Mouse (Mus musculus): ENCODE measurements around the gene Ngef. TPM values are rescaled to one million over a fixed set of nuclear protein-coding genes. Genes with fewer than 3 reads are reported as not detected.
A peak's percentile ranks its signal among the peaks of the same experiment; 100 is the strongest.

The Ngef gene
- total RNA-seq (2021), result 100 to 1,000 TPM; 333 to 376 TPM

DNA sequence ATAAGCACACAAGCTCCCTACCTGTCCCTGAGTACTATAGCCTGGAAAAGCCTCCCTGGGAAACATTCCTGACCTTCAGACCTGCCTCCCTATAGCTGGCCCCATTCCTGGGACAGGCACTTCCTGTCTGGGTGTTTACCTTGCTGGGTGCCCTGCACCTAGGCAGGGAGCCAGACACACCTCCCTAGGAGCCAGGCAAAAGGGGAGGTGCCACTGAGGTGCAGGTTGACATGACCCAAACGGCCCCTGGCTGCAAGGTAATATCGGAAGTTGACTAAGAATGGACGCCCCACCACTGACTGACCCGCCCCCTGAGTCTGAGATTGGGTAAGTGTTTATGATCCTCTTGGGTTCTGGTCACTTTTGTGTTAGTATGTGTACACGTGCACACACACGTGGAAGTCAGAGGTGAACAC is at the start of gene Ngef:
Gene Ngef (minus strand): TSS at position 71 of the 416 bp plus-strand sequence.
- intact Hi-C loops (cut with DNase I), result no loop called here
- DNase-seq (ENCODE audit: low spot score in 2 of 2), result no peak

DNA sequence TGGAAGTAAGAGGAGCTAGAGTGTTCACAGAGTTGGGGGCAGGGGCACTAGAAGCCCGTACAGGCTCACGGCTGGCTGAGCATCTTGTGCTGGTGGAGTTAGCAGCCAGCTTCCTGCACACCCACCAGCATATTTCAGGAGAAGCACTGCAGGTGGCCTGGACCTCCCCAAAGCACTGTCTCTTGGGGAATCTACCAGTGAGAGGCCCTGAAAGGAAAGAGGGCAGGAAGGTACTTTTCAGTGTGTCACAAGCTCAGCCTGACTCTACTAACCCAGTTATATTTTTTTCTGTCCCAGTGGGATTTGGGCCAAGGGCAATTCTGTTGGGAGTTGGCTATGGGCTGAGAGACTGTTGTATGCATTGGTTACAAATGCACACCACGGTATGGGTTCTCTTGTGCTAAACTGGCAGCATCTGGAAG is 48.2 kb upstream of the Ngef start:
- intact Hi-C loops (cut with DNase I), result no loop called here
- peak in 1 of 2 experiments; percentile 84 for DNase-seq (ENCODE audit: low spot score in 2 of 2)

DNA sequence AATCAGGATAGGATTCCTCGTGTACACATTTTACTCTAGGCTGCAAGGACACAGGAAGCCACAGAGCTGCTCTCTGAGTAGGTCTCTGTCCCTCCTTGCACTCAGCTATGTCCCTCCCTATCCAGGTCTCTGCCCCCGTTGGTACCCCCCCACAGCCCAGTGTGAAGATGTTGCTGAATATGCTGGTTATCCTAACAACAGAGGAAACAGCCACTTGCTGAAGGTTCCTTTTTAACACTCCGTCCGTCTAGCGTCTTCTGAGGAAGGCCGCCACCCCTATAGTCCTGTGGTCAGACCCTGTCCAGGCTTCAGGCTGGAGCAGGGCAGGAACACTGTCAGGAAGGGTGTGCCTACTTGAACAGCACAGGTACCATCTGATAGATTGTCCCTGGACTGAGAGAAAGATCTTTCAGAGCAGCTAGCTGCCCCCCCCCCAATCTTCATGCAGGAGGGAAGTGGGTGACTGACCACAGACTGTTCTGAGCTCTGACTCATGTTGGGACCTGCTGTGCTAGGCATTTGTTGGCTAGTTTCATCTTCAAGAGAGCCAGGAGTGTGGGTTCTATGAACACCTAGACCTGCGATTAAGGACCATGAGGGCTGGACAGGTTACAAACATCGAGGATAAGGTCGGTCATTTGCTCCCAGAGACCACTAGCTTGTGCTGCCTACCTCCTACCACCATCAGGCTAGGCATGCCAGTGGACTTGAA is 47.6 kb upstream of the Ngef start:
- intact Hi-C loops (cut with DNase I), result no loop called here
- no peak for DNase-seq (ENCODE audit: low spot score in 2 of 2)

DNA sequence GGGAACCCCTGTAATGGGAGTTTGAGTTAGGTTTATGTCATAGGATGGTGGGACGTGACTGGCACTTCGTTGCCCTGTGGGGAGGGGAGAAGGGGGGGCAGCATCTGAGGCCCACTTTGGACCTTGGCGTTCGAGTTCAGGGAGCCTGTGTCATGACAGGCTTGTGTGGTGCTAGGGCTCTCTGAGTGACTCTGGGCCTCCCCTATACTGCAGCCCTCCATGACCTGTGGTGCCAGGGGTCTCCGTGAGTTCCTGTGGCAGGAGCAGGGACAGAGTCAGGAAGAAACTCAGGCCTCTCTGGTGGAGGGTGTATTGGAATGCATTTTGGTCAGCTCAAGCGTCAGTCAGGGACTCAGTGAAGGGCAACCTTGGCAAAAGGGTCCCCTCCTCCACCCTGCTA is 47.0 kb upstream of the Ngef start:
- intact Hi-C loops (cut with DNase I), result no loop called here

DNA sequence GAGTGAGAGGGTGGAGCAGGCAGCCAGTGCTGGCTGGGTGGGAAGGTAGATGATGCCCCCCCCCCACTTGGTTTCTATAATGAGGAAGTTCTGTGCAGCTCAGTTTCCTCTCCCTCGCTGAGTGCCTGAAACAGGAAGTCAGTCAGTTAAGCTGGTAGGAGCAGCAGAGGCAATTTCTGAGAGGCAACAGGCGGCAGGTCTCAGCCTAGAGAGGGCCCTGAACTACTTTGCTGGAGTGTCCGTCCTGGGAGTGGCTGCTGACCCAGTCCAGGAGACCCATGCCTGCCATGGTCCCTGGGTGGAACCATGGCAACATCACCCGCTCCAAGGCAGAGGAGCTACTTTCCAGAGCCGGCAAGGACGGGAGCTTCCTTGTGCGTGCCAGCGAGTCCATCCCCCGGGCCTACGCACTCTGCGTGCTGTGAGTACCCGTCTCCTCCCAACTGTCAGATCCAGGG is 46.6 kb upstream of the Ngef start, which contains the start of gene Inpp5d:
Gene Inpp5d (plus strand): TSS at position 102 of the 458 bp plus-strand sequence.
- intact Hi-C loops (cut with DNase I), result no loop called here

More for the DNA sequence above, 47.0 kb upstream of the Ngef start:
- DNase-seq (ENCODE audit: low spot score in 2 of 2), result no peak

DNA sequence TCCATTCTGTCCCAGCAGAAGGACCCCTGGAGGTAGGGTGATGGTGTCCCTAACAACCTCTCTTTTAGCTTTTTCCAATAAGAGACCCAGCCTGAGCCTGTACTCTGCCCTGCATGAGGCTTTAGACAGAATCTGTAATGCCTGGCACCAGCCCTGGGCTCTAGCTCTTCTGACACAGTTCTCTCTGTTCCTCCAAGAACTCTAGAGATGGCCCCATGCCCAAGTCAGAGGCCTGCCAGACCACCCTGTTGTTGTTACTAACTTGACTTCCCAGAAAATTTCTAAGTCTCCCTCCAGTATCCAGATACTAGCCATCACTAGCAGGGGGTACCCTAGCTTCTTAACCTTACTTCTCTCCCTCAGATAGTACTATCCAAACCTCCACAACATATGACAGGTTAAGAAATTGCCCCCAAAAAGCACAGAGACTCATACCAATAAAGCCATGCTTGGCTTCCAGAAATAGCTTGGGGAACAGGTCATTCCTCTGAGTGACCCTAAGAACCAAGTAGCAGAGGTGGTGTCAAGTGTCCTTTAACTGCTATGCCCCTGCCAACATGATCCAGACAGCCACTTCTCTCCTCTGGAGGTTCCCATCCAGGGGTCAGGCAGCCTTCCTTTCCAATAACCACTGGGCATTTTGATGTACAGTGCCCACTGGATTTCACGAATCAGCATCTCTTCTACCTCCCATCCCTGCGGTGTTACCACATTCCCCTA is 41.1 kb upstream of the Ngef start:
- DNase-seq (ENCODE audit: low spot score in 2 of 2), result no peak
- intact Hi-C loops (cut with DNase I), result no loop called here

More for the DNA sequence above, 46.6 kb upstream of the Ngef start, which contains the start of gene Inpp5d:
- DNase-seq (ENCODE audit: low spot score in 2 of 2), result no peak

DNA sequence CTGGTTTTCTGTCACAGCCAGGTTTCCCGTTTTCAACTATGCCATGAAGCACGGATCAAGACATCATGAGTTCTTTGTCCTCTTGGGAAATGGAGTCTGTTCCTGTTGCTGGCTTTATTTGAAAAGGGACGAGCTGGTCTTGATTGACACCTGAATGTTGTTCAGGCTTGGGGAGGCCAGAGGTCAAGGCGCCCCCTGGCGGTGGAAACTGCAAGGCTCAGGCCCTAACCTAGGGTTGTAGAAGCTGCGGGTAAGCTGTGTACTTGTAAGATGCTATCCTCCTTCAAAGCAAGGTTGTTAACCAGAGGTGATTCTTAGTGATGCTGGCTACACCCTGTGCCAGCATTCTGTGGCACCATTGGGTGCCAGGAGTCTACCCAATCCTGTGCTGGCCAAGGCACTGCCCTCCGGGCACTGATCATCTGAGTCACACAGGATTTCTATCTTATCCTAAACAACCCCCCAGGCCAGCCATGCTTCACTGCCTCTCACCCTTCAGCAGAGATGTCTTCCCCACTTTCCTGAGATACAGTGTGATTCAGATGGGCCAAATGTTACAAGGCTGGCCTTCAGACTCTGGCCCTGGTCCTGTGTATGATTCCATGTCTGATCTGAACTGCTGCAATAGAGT is 34.9 kb upstream of the Ngef start:
- DNase-seq (ENCODE audit: low spot score in 2 of 2), result no peak
- intact Hi-C loops (cut with DNase I), result no loop called here

DNA sequence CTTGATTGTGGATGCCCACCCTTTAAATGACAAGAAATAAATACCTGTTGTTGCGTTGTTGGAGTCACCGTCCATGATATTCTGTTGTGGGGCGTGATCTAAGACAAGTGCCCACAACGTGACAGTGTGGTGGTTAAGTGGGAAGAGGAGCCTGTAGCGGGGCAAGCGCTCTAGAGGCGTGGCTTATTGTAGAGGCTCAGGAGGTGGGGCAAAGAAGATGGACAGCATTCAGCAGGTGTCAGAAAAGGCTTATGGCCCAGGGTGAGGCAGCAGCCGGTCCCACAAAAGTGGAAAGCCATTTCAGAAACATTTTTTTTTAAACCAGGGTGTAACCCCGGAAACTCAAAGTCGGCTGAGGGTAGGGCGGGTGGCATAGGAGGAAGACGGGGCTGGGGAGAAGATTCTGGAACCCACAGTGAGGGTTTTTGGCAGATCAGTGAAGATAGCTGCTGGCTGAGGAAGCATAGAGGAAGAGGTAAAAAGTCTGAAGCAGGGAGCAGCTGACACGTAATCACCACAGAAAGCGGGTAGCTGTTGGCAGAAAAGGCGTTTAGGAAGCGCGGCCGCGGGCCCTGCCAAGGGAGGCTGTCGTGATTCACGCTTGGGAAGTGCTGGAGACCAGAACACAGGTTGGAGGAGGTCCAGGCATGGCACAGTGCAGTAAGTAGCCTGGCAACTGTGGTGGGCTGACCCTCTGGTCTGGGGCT is 33.9 kb upstream of the Ngef start:
- peak; percentile 55 to 93 for DNase-seq (ENCODE audit: low spot score in 2 of 2)
- intact Hi-C loops (cut with DNase I), result no loop called here

DNA sequence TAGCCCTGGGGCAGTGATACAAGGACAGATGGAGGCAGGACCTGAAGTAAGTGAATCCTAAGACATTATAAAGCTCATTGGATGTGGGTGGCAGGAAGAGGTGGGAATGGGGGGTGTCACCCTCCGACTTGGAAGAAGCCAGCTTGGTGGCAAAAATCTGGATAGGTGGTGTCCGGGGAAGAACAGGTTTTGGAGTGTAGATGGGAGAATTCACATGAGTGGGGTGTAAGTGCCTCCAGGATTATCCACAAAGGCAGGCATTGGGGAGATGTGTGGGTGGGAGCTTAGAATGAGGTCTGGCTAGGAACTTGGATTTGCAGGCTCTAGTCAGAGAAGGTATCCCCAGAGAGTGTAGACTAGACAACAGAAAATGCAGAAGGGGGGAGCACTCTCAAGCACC is 31.6 kb upstream of the Ngef start:
- intact Hi-C loops (cut with DNase I), result loop anchor here (2.0 kb wide), 3 partner anchors 16 to 96 kb away; partner anchors contain the start of gene Neu2
- peak in 1 of 2 experiments; percentile 87 for DNase-seq (ENCODE audit: low spot score in 2 of 2)

DNA sequence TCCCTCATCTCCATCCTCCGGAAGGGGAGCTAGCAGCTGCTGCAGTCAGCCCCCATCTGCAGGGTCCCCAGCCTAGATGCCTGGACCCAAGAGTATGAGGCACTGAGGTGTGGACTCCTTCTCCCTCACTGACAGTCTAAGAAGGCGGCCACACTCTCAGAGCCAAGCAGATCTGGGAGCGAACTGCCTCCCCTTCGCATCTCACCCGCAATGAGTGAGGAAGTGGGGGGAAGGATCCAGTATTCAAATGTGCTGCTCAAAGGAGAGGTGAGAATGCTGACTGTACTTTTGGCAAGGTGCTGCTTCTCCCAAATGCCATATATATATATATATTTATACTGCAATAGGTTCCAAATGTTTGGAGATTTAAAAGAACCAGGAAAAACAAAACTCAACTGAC is 29.7 kb upstream of the Ngef start:
- peak in 1 of 2 experiments; percentile 92 for DNase-seq (ENCODE audit: low spot score in 2 of 2)
- intact Hi-C loops (cut with DNase I), result loop anchor here (5.0 kb wide), 1 partner anchor 119 kb away; no protein-coding TSS in a partner anchor

DNA sequence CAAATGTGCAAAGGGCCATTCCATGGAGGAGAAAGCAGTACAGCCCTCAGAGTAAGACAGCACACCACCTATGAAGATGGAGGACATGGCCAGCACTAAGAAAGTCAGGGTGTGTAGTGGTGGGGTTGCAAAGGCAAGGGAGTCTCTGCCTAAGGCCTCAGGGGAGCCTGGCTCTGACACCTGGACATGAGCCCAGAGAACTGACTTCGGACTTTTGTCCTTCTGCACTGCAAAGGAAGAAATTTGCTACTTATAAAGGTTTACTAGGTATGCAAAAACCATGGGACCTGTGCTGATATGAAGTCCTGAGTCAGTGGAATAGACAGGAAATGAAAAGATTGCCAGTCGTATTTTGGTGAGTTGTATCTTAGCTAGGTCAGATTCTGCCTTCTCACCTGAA is 28.1 kb upstream of the Ngef start:
- intact Hi-C loops (cut with DNase I), result loop anchor here (5.0 kb wide), 1 partner anchor 120 kb away; no protein-coding TSS in a partner anchor
- no peak for DNase-seq (ENCODE audit: low spot score in 2 of 2)

DNA sequence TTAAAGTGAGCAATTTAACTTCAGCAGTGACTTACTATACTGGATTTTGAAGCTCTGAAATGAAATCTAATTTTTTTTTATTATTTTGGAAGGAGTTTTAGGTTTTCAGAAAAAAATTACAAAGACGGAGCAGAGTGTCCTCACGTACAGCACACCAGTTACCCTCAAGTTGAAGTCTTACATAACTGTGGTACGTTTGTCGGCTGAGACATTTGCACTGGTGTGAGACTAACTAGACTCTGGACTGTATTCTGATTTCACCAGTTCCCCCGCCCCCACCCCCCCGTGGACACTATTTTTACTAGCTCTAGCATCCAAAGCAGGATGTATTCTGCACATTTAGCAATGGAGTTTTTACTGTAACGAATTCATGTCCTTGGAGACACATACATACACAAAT is 26.9 kb upstream of the Ngef start:
- no peak for DNase-seq (ENCODE audit: low spot score in 2 of 2)
- intact Hi-C loops (cut with DNase I), result loop anchor here (5.0 kb wide), 1 partner anchor 122 kb away; no protein-coding TSS in a partner anchor

DNA sequence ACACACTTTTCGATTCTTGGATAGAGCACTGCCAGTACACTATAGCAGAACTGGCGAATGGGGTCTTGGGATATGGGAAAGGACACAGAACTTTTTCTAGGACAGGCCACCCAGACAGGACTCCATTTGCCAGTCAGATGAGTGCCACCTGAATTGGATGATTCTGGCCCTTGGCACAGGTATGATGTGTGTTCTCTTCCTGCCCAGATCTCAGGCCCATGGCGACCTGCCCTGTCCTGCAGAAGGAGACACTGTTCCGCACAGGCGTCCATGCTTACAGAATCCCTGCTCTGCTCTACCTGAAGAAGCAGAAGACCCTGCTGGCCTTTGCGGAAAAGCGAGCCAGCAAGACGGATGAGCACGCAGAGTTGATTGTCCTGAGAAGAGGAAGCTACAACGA is 21.0 kb upstream of the Ngef start:
- intact Hi-C loops (cut with DNase I), result loop anchor here (2.0 to 5.0 kb wide), 2 partner anchors 57 to 86 kb away; partner anchors contain the start of gene Neu2
- DNase-seq (ENCODE audit: low spot score in 2 of 2), result no peak

DNA sequence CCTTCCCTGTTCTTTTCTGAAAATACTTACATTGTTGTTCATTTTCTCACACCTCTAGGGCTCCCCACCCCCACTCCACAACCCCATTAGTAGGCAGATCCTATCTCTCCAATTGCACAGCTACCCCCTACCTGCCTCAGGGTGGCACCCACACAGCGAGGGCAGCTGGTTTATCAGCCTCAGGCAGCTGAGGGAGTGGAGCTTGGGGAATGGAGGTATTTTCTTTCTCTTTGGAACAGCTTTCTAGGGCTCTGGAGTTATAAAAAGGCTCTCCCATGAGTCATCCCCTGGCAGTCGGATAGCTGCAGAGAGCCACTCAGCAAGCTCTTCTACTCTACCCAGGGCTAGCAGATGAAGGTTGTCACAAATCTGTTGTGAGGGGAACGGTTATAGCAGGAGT is 20.6 kb upstream of the Ngef start:
- intact Hi-C loops (cut with DNase I), result loop anchor here (2.0 to 5.0 kb wide), 2 partner anchors 57 to 85 kb away; partner anchors contain the start of gene Neu2
- DNase-seq (ENCODE audit: low spot score in 2 of 2), result peak; percentile 31 to 91

DNA sequence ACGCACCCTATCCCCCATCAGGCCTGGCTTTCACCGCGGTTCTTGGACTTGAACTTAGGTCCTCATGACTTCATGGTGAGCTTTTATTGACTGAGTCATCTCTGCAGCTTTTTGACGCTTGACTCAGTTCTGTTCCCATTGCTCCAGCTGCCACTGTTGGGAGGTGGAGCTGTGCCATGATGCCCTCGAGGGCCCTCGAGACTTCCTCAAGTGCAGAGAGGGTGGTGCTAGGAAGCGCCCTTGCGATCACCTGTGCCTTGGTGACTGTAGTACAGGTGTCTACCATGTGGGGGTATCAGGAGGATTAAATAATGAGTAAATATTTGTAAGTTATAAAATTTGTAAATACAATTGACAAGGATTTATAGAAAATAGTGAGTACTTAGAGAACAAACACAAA is 16.3 kb upstream of the Ngef start:
- intact Hi-C loops (cut with DNase I), result loop anchor here (2.0 to 5.0 kb wide), 2 partner anchors 15 to 53 kb away; no protein-coding TSS in a partner anchor
- DNase-seq (ENCODE audit: low spot score in 2 of 2), result no peak

DNA sequence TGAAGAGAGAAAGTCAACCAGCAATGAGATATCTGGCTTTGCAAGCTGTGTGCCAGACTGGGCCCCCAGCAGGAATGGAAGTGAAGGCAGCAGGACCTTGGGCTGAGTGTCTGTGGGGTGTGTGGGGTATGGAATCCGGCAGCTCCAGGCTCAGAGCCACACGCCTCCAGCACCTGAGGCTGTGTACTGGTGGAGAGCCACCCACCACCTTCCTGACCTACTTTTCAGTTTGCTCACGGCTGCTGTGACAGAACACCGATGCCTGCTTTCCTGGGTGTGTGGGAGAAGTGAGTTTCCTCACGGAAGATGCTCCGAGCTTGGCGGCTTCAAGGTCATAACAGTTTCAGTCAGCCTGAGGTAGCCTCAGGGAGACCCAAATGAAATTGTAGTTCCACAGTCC is 15.5 kb upstream of the Ngef start:
- DNase-seq (ENCODE audit: low spot score in 2 of 2), result peak; percentile 45 to 93
- intact Hi-C loops (cut with DNase I), result loop anchor here (2.0 kb wide), 1 partner anchor 16 kb away; no protein-coding TSS in a partner anchor

DNA sequence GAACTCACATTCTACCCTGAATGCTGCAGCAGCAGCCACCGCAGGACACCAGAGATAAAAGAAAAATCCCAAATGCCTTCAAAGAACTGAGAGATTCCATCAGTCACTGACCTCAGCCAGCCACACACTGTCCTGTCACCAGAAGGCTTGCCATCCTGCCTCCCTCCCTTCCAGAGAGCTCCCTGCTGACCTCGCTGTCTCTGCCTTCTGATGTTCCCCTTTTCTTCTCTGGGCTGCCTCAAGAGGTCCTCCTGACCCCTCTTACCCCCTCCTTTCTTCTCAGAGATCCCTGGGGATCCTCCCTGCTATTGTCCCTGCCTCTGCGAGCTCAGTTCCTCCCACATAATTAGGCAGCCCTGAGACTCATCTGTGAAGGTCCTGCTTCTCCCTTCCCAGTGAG is 7.2 kb upstream of the Ngef start:
- DNase-seq (ENCODE audit: low spot score in 2 of 2), result no peak
- intact Hi-C loops (cut with DNase I), result no loop called here

DNA sequence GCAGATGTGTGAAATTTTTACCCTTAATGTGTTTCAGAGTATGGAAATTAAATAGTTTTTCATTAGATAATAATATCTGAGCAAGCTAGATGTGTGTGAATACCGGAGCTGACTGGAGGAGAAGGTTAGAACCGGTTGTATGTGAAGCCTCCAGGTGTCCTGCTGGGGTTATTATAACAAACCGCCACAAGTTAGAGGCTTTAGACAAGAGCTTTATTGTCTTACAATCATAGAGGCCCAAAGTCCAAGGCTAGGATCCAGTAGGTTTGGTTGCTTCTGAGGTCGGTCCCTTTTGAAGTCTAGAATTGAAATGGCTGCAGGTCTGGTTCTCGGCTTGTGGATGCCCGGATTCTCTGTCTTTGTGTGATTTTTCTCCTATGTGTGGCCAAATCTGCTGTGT is 5.3 kb upstream of the Ngef start:
- no peak for DNase-seq (ENCODE audit: low spot score in 2 of 2)
- intact Hi-C loops (cut with DNase I), result no loop called here

DNA sequence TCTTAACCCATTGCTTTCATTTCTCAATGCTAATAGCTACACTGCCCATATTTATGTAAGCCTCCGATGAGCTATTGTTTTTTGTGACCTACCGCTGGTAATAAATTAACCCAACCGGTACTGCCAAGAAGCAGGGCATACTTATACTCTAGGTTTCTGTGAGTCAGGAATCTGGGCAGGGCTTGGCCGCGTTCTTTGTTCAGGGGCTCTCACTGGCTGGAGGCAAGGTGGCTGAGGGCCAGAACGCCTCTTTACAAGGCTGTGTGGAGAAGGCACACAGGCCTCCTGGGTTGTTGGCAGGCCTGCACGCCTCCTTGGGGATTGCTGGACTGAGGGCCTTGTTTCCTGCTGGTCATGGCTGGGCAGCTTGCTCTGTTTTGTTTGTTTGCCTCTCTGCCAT is 1.1 kb upstream of the Ngef start:
- intact Hi-C loops (cut with DNase I), result no loop called here
- DNase-seq (ENCODE audit: low spot score in 2 of 2), result no peak

All from left cerebral cortex, postnatal 25 days (tissue).